Mouse (Mus musculus) kidney, adult 2 months (tissue): ENCODE measurements around the gene Vwce.

Source experiments
- CTCF ChIP-seq: fragments of 200-500 bp; conservative IDR thresholded peaks from 2 replicates; pipeline ENCODE4 v1.5.1; 2011; ENCODE audit warnings: low read depth, mild to moderate bottlenecking, control low read depth, low read length, moderate library complexity, mixed read lengths; ENCODE audit not compliant: insufficient read depth, insufficient read length
- POLR2A ChIP-seq: fragments of 200-500 bp; IDR thresholded peaks from one replicate; pipeline ENCODE4 v1.6.1; 2011; ENCODE audit warnings: low read depth, low read length, control low read depth

DNA sequence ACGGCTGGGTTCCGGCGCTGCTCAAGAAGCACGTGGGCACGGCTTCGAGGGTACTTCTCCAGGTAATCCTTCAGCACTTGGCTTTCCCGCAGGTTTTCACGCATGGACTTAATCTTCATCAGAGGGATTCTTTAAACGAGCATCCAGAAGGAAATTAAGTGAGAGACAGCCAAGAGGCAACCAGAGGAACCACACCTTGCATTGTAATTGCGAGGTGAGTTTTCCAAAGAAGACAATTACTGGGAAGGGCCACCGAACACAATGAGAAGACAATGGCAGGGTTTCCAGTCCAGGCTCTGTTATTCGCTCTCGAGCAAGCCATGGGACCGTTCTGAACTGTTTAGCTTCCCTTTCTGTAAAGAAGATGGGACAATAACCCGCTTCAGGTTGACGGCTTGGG is 42.6 kb downstream of the Vwce start:
- TF ChIP-seq POLR2A (no peak), CTCF (no peak)
